Mouse (Mus musculus): ENCODE data around the gene Itgb7. TPM values are rescaled to one million over a fixed set of nuclear protein-coding genes. Genes with fewer than 3 reads are reported as not detected.

Gene Itgb7
- polyA plus RNA-seq, 1 experiment from 2014 or later, result 3.0 TPM

GRCm38 (mm10) chr15:102250521-102250920 lies 18.8 kb upstream of the Itgb7 start:
- Histone ChIP-seq H3K4me3 (ENCODE audit: low read length) (no peak overlapping the region), H3K27ac (ENCODE audit: low read length) (peak overlapping the region; percentile 100), H3K4me2 (ENCODE audit: low read depth, low read length) (no peak overlapping the region), H3K9me3 (ENCODE audit: control insufficient read depth, low read length) (no peaks in the 10 kb centered on the region), H3K4me1 (replicated peaks; ENCODE audit: control insufficient read depth, insufficient read depth, low read length) (peaks cover 34% of the 10 kb centered on the region), H3K27me3 (ENCODE audit: control insufficient read depth, insufficient read depth, low read depth, low read length) (no peaks in the 10 kb centered on the region), H3K36me3 (ENCODE audit: control insufficient read depth, insufficient read depth, low read length) (peaks cover 2% of the 10 kb centered on the region; the same call in 1 of the 2 replicates), H3K9ac (ENCODE audit: low read length) (peak overlapping the region; percentile 66; the same call in 1 of the 2 replicates)
- WGBS, result 62% methylated on average over 5 of the region's 5 CpGs
- no peak for ATAC-seq (ENCODE audit: low read depth)

- H3K27ac ChIP-seq (ENCODE audit: low read length), result peak overlapping the region; percentile 100
- peaks cover 33% of the 10 kb centered on the region for H3K4me1 ChIP-seq (replicated peaks; ENCODE audit: control insufficient read depth, insufficient read depth, low read length)
- peak overlapping the region; percentile 66 for H3K9ac ChIP-seq (ENCODE audit: low read length)
- H3K4me3 ChIP-seq (ENCODE audit: low read length), result no peak overlapping the region
- no peaks in the 10 kb centered on the region for H3K9me3 ChIP-seq (ENCODE audit: control insufficient read depth, low read length)
- 37% methylated on average over 9 of the region's 9 CpGs for WGBS
- no peak for ATAC-seq (ENCODE audit: low read depth)
- H3K27me3 ChIP-seq (ENCODE audit: control insufficient read depth, insufficient read depth, low read depth, low read length), result no peaks in the 10 kb centered on the region
- peaks cover 2% of the 10 kb centered on the region; the same call in 1 of the 2 replicates for H3K36me3 ChIP-seq (ENCODE audit: control insufficient read depth, insufficient read depth, low read length)
- peak overlapping the region; percentile 94 for H3K4me2 ChIP-seq (ENCODE audit: low read depth, low read length)
Observed at GRCm38 (mm10) chr15:102249967-102250366, 18.2 kb upstream of the Itgb7 start.

GRCm38 (mm10) chr15:102249251-102249691 lies 17.5 kb upstream of the Itgb7 start:
- Histone ChIP-seq H3K4me1 (replicated peaks; ENCODE audit: control insufficient read depth, insufficient read depth, low read length) (peaks cover 37% of the 10 kb centered on the region), H3K4me3 (ENCODE audit: low read length) (peak overlapping the region; percentile 29), H3K4me2 (ENCODE audit: low read depth, low read length) (peak overlapping the region; percentile 94), H3K27me3 (ENCODE audit: control insufficient read depth, insufficient read depth, low read depth, low read length) (no peaks in the 10 kb centered on the region), H3K36me3 (ENCODE audit: control insufficient read depth, insufficient read depth, low read length) (peaks cover 2% of the 10 kb centered on the region; the same call in 1 of the 2 replicates), H3K27ac (ENCODE audit: low read length) (peak overlapping the region; percentile 100), H3K9me3 (ENCODE audit: control insufficient read depth, low read length) (no peaks in the 10 kb centered on the region), H3K9ac (ENCODE audit: low read length) (peak overlapping the region; percentile 66)
- ATAC-seq (ENCODE audit: low read depth), result peak; percentile 7; the same call in 1 of the 2 replicates
- WGBS, result 3% methylated on average over 13 of the region's 13 CpGs

- Histone ChIP-seq H3K9me3 (ENCODE audit: control insufficient read depth, low read length) (no peaks in the 10 kb centered on the region), H3K27ac (ENCODE audit: low read length) (peak overlapping the region; percentile 100), H3K9ac (ENCODE audit: low read length) (peak overlapping the region; percentile 88), H3K4me1 (replicated peaks; ENCODE audit: control insufficient read depth, insufficient read depth, low read length) (peaks cover 39% of the 10 kb centered on the region), H3K4me3 (ENCODE audit: low read length) (peak overlapping the region; percentile 80), H3K4me2 (ENCODE audit: low read depth, low read length) (peak overlapping the region; percentile 94), H3K27me3 (ENCODE audit: control insufficient read depth, insufficient read depth, low read depth, low read length) (no peaks in the 10 kb centered on the region), H3K36me3 (ENCODE audit: control insufficient read depth, insufficient read depth, low read length) (peaks cover 2% of the 10 kb centered on the region; the same call in 1 of the 2 replicates)
- no peak for ATAC-seq (ENCODE audit: low read depth)
- 4% methylated on average over 3 of the region's 3 CpGs for WGBS
Observed at GRCm38 (mm10) chr15:102248812-102249191, 17.1 kb upstream of the Itgb7 start.

GRCm38 (mm10) chr15:102248131-102248811 lies 16.5 kb upstream of the Itgb7 start:
- Histone ChIP-seq H3K9ac (ENCODE audit: low read length) (peak overlapping the region; percentile 88), H3K4me3 (ENCODE audit: low read length) (peak overlapping the region; percentile 80), H3K9me3 (ENCODE audit: control insufficient read depth, low read length) (no peaks in the 10 kb centered on the region), H3K4me1 (replicated peaks; ENCODE audit: control insufficient read depth, insufficient read depth, low read length) (peaks cover 44% of the 10 kb centered on the region), H3K27me3 (ENCODE audit: control insufficient read depth, insufficient read depth, low read depth, low read length) (no peaks in the 10 kb centered on the region), H3K4me2 (ENCODE audit: low read depth, low read length) (peak overlapping the region; percentile 94), H3K27ac (ENCODE audit: low read length) (peak overlapping the region; percentile 100), H3K36me3 (ENCODE audit: control insufficient read depth, insufficient read depth, low read length) (peaks cover 2% of the 10 kb centered on the region; the same call in 1 of the 2 replicates)
- ATAC-seq (ENCODE audit: low read depth), result no peak
- 9% methylated on average over 8 of the region's 8 CpGs for WGBS

- ATAC-seq (ENCODE audit: low read depth), result peak; percentile 67
- peak overlapping the region; percentile 94 for H3K4me2 ChIP-seq (ENCODE audit: low read depth, low read length)
- no peaks in the 10 kb centered on the region for H3K27me3 ChIP-seq (ENCODE audit: control insufficient read depth, insufficient read depth, low read depth, low read length)
- 0 out of 2 replicates have a peak, but pooled peaks cover 2% of the 10 kb centered on the region for H3K36me3 ChIP-seq (ENCODE audit: control insufficient read depth, insufficient read depth, low read length)
- peaks cover 52% of the 10 kb centered on the region for H3K4me1 ChIP-seq (replicated peaks; ENCODE audit: control insufficient read depth, insufficient read depth, low read length)
- peak overlapping the region; percentile 80 for H3K4me3 ChIP-seq (ENCODE audit: low read length)
- peak overlapping the region; percentile 88 for H3K9ac ChIP-seq (ENCODE audit: low read length)
- H3K27ac ChIP-seq (ENCODE audit: low read length), result peak overlapping the region; percentile 100
- no peaks in the 10 kb centered on the region for H3K9me3 ChIP-seq (ENCODE audit: control insufficient read depth, low read length)
- 1% methylated on average over 41 of the region's 65 CpGs for WGBS
Observed at GRCm38 (mm10) chr15:102247252-102248130, 15.7 kb upstream of the Itgb7 start.

- peak overlapping the region; percentile 94 for H3K4me2 ChIP-seq (ENCODE audit: low read depth, low read length)
- no peaks in the 10 kb centered on the region for H3K27me3 ChIP-seq (ENCODE audit: control insufficient read depth, insufficient read depth, low read depth, low read length)
- H3K9me3 ChIP-seq (ENCODE audit: control insufficient read depth, low read length), result no peaks in the 10 kb centered on the region
- peaks cover 58% of the 10 kb centered on the region for H3K4me1 ChIP-seq (replicated peaks; ENCODE audit: control insufficient read depth, insufficient read depth, low read length)
- peak; percentile 76 for ATAC-seq (ENCODE audit: low read depth)
- peak overlapping the region; percentile 88 for H3K9ac ChIP-seq (ENCODE audit: low read length)
- under 1% methylated on average over 25 of the region's 35 CpGs for WGBS
- no peaks in the 10 kb centered on the region; the same call in 1 of the 2 replicates for H3K36me3 ChIP-seq (ENCODE audit: control insufficient read depth, insufficient read depth, low read length)
- peak overlapping the region; percentile 80 for H3K4me3 ChIP-seq (ENCODE audit: low read length)
- peak overlapping the region; percentile 100 for H3K27ac ChIP-seq (ENCODE audit: low read length)
Observed at GRCm38 (mm10) chr15:102246866-102247251, 15.1 kb upstream of the Itgb7 start.

GRCm38 (mm10) chr15:102245891-102246741 lies 14.4 kb upstream of the Itgb7 start:
- H3K9me3 ChIP-seq (ENCODE audit: control insufficient read depth, low read length), result no peaks in the 10 kb centered on the region
- H3K4me2 ChIP-seq (ENCODE audit: low read depth, low read length), result peak overlapping the region; percentile 94
- H3K36me3 ChIP-seq (ENCODE audit: control insufficient read depth, insufficient read depth, low read length), result peaks cover 3% of the 10 kb centered on the region
- no peaks in the 10 kb centered on the region for H3K27me3 ChIP-seq (ENCODE audit: control insufficient read depth, insufficient read depth, low read depth, low read length)
- H3K9ac ChIP-seq (ENCODE audit: low read length), result peak overlapping the region; percentile 88
- ATAC-seq (ENCODE audit: low read depth), result peak; percentile 69
- peak overlapping the region; percentile 80 for H3K4me3 ChIP-seq (ENCODE audit: low read length)
- H3K4me1 ChIP-seq (replicated peaks; ENCODE audit: control insufficient read depth, insufficient read depth, low read length), result peaks cover 63% of the 10 kb centered on the region
- WGBS, result under 1% methylated on average over 40 of the region's 44 CpGs
- H3K27ac ChIP-seq (ENCODE audit: low read length), result peak overlapping the region; percentile 100

Data from lung, embryonic 16.5 days (tissue).